Mouse (Mus musculus) T-helper 1 cell (primary cell): ENCODE results near the gene Ryr3.
"Not testable (repeated sequence)": the region's sequence is repeated elsewhere in the genome, so short reads cannot be mapped to it uniquely, and the experiment has no call there.

ENCODE experiments used
- in situ Hi-C: fragments of 300-600 bp; cut with MboI, MseI; formaldehyde crosslinking; loops from one replicate; pipeline ENCODE4 v1.15.1; 2025; ENCODE audit warnings: high pct_unique_total_duplicates

The Ryr3 gene

DNA sequence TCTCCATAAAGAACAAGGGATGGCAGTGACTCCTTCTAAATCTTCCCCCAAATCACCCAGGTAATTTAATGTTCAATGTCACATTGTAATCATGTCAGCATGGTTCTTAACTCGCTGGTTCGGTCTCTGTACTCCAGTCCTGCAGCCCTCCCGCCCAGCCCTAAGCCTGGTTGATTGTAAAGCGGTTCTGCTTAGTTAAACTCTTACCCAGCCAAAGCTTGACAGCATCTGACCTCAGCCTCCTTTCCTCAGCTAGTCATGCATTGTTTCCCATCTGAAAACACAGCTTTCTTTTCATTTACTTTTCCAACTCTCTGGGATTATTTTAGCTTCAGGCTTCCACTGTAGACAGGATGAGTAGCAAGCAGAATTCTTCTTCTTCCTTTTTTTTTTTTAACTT lies 121.7 kb downstream of the Ryr3 start:
- in situ Hi-C loops: no loop called here

DNA sequence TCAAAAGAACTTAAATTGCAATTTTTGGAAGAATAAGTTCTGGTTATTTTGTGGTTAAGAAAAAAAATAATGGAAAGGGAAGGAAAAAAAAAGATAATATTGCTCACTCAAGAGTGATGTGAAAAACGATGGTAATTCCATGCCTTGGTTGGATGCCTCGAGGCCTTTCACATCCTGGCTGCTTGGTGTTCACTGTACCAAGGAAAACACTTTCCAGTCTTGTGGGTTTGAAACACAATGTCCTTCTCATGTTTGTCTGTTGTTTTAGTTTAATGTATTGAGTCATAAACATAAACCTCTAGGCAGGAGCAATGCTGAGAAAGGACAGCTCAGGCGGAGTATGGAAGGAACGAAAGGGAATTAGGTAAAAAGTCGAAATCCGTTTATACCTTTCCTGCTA lies 122.8 kb downstream of the Ryr3 start:
- in situ Hi-C loops: no loop called here

DNA sequence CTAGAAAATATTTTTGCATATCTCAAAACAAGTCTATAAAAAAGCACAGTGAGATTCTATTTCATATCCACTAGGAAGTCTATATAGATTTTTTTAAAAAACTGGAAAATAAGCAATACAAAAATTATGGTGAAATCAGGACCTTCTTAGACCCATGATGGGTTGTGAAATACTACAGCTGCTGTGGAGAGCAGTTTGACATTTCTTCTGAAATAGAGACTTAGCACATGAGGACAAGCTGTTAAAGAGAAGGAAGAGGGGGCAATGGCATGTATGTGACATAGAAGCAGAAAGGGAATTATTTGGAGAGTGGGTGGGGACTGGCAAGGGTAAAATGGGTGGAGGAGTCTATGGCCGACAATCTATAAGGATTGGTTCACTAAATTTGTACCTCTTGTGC lies 124.1 kb downstream of the Ryr3 start:
- in situ Hi-C loops: no loop called here

DNA sequence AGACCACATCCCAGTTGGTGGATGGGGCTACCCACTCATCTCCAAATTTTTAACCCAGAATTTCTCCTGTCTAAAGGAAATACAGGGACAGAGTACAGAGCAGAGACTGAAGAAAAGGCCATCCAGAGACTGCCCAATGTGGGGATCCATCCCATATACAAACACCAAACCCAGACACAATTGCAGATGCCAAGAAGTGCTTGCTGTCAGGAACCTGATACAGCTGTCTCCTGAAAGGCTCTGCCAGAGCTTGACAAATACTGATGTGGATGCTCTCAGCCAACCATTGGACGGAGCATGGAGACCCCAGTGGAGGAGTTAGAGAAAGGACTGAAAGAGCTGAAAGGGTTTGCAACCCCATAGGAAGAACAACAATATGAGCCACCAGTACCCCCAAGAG lies 125.6 kb downstream of the Ryr3 start:
- in situ Hi-C loops: not testable (repeated sequence)

DNA sequence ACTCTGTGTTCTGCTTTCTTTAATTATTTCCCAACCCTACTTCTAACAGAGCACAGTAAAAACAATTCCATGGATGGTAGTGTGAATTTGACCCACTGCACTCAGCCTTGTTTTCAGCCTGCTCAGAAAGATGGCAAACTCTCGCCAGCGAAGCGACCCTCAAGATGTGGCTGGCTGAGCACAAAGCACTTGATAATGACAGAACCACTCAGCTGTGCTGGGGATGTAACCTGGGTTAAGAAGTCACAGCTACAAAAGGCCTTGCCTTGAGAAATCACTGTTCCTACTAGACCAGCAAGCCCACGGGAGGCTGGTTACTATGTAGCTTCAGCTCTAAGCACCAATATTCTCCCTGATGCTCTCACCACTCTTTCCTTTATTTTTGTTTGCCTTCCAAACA lies 140.5 kb downstream of the Ryr3 start:
- in situ Hi-C loops: no loop called here

DNA sequence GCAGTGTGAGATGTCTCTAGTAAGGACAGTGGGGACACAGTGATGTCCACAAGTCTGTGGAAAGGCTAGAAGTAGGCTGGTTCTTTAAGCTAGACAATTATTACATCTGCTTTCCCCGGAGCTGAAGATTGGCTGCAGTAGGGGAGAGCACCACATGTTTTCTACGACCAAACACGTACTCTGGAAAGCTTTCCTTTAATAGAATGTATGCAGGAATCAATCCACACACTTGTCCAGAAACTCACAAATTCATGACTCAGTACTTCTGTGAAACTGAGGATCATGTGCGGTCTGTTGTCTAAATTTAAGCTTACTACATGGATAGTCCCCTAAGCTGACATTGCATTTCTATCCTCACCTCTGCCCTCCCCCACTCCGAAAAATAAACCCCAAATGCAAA lies 157.5 kb downstream of the Ryr3 start:
- in situ Hi-C loops: no loop called here

DNA sequence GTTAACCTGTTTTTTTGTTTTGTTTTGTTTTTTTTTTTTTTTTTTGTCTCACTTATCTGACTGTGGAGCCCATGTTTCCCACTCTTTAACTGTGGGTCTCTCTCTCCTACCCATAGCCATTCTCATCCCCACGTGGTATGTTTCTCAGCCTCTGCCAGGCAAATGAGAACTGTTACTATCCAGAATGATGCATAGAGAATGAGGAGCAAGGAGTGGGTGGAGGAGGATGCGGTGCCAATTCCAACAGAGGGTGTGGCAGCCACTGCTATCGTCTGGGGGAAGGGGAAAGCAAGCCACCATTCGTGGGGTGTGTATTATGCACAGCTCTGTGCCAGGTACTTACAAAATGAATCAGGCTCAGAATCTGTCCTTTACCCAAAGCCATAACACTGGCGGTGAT lies 158.0 kb downstream of the Ryr3 start:
- in situ Hi-C loops: no loop called here

DNA sequence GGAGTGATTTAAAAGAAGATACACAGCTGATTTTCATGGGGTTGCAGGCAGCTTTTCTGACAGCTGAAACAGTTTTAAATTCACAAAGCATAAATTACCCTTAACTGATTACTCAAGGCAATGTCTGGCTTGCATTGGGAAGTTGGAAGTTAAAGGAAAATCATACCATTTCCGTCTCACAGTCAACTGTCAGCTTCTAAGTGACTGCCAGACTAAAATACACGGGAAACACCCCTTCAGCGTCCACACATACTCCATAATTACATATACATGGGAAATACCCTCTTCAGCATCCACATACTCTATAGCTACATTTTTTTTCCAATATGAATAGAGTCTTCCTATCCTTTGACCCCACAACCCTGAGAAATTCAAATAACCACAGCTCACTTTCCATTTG lies 158.8 kb downstream of the Ryr3 start:
- in situ Hi-C loops: no loop called here

DNA sequence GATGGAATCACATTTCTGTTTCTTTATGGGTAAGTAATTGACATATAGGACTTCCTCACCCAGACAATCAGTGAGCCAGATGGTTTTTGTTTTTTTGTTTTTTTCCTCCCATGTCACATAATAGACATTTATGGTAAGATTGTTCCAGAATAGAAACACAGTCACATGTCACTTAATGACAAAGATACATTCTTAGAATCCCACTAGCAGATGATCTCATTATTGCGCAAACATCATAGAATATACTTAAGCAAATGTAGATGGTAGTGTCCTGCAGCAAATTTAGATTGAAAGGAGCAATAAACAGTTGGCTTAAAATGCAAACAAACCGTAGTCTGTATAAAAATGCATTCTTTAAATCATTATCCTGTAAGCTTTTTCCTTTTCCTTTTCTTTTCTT lies 161.3 kb downstream of the Ryr3 start:
- in situ Hi-C loops: no loop called here

DNA sequence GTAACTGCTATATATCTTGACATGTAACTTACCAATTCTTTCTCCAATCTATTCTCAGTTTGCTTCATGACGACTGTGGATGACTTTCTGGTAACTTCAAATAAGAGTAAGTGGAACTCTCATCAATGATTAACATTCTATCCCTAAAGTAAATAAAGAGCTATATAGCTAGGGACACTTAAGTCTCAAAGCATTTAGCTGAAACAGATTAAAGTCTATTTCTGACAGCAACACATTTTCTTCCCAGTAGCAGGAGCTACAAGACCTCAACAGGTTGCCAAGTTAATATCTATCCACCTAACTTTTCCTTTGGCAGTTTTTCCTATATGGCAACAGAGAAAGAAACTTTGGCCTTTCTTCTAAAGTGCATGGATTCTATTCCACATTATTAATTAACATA lies 167.1 kb downstream of the Ryr3 start:
- in situ Hi-C loops: no loop called here

DNA sequence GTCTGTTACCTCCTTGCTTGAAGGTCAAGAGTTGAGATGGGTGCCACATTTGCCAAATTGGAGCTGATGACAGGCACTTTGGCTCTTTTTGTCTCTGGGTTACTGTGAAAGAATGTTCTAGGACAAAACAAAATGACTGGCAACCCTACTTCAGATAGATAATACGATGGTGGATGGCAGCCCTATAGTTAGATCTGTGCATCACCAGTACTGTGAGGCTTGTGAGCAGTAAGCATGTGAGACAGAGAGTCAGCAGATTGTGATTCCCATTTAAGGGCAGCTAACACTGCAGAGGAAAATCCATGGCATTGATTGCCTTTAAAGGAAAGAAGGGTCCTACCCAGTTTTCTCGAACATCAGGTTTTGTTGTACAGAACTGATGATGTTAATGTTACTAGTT lies 180.3 kb downstream of the Ryr3 start:
- in situ Hi-C loops: no loop called here

DNA sequence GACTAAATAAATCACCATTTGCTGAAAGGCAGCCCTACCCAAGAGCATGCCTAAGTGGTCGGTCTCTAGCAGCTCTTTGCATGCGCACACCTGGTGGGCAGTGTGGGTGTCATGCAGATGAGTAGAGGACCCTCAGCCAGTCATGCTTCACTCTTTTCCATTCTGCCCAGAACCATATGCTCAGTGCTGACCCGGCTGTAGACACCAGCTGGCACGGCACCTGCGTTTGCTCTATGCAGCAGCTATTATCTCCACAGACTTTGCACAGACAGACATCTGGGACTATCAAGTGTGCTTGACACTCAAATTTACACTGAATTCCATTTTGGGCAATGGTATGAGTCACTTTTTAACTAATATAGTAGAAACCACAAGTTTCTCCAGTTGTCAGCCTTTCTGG lies 186.2 kb downstream of the Ryr3 start:
- in situ Hi-C loops: no loop called here

DNA sequence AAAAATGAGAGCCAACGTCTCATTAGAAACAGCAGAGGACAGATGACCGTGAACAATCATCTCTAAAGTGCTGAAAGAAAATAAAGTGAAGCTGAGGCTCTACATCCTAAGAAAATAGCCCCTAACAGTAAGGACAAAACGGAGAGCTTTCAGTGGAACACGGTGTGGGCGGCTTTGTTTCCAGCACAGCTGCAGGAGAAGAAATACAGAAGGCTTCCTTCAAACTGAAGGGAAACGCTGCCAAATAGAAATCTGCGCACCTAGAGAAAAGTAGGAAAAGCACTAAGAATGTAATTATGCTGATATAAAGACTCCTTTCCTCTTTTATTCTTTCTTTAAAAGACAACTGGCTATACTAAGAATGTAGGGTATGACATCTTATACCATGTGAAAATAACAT lies 197.0 kb downstream of the Ryr3 start:
- in situ Hi-C loops: no loop called here

DNA sequence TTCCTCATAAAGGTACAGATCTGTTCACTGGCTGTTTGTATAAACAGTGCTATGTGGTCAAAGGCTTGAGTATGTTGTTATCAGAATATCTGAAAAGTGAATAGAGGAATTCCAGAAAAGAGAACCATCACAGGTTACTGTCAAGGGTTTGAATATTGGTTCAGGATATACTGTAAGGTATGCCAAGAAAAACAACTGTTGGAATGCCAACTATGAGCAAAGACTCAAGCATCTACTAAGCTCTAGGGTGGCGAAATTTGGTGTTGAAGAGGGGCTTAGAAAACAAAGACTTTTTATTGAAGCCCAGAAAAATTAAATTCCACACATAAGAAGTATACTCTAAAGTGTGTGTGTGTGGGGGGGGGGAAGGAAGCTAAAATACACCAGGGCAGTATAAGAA lies 198.6 kb downstream of the Ryr3 start:
- in situ Hi-C loops: no loop called here

DNA sequence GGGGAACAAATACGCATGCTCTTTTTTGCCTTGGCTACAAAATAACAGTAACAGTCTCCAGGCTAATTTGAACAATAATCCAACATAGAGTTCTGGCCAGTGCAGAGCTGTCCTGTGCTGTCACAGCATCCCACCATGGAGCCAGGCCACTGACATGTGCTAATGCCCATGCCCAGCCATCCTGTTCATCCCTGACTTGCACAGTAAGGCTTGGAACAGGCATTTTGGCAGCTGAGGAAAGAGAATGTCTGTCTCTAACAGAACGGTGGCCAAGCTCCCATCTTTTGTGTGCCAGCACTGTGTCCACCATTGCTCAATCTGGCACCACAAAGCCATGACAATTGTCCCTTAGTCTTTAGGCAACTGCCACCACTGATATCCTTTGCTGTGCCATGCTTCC lies 200.7 kb downstream of the Ryr3 start:
- in situ Hi-C loops: no loop called here

DNA sequence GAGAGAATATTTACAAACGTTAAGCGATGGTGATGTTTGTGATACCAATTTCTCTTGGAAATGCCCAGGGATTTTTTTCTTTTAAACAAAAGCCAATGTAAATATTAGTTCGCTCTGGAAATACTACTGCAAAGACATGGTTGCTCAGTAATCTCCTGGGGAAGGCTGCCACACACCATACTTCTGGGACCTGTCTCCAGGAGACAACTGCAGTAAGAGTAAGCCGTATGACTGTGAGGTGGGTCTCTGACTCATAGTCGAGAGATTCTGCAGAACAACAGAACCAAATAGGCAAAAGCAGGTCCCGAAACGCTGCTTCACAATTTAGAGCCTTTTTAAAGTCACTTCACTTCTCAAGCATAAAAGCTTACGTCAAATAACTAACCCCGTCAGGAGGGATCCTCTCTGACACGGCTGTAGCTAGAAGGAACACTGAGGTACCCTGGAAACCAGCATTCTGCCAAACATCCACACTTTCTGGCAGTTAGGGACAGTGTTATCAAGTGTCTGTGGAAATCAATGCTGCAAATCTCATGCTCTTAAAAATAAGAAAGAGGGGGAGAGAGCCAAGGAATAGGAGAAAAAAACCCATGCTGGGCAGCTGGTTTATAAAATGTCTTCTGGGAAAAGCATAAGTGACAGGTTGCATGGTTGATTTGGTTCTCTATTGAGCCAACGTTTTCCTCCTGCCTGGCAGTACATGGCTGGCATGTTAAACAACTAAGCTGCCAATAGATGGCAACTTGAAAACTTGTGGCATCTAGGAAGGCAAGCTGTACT lies 207.7 kb downstream of the Ryr3 start:
- in situ Hi-C loops: no loop called here

DNA sequence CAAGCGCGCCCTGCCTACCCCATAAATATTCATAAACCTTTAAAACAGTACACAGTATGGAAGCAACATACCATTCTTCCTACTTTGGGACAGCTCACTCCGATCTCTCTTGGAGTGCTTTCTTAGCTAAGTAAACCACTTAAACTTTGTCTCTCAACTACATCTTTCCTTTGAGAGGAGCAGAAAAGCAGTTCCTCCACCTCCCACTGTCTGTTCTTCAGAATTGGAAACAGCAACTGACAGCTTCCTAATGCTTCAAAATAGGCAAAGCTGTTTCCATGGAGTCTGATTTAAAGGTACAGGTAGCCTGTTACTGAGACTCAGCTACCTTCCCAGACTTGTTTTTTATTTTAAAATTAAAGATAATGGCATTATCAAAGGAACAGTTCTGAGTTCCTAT lies 218.4 kb downstream of the Ryr3 start:
- in situ Hi-C loops: no loop called here

DNA sequence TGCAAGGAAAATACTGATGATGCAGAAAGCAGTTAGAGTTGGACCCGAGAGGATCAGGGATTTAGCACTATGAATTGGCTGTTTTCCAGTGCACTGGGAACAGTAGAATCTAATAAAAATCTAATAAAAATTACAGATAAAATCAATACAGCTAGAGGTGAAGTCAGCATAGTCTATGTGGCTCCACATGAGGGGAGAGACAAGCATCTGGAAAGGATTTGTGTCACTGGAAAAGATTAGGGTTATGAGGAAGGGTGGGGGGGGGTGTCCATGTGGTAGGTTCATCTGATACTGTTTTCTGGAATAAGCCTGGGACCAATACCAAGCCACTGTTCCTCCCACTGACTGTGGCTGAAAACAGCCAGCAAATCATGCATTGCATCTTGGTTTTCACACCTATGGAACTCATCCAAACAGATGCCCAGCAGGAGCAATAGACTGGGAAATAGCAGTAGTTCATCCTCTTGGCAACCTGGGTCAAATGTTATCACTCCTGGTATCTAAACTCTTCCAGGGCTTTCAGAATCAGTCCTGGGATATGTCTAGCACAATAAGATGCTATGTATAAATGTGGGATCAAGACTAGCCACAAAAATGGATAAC lies 233.9 kb downstream of the Ryr3 start:
- in situ Hi-C loops: no loop called here

DNA sequence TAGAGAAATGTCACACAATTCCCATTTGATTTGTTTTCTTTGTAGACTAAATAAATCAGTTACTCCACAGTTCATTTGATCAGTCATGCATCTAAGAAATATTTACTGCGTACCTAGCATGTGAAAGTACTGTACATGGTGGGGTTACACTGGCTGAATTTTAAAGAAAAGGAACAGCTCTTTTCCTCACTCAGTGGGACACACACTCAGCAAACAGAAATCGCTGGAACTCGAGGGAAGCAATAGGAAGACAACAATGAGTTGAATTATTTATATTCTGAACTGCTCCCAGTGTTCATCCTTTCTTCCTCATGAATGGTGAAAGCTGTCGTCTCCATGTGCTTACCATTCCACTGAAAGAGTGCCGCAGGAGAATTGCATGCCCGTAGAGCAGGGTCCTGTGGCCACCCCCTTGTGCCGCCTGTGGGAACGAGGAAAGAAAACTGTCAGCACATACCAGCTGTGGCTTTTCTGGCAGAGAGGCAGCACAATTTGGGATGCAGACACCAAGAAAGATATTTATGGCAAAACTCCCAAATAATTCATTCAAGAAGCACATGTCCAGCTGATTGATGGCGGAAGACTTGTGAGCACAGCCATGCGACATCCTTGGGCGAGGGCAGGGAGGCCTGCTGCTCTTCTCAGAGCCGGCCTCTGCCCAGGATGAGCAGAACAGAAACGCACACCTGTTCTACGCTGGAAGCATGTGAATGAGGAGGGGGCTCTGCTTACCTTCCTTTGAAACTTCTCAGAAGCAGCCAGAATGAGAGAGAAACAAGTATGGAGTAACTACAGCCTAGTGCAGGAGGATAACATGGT lies 249.9 kb downstream of the Ryr3 start:
- in situ Hi-C loops: no loop called here

DNA sequence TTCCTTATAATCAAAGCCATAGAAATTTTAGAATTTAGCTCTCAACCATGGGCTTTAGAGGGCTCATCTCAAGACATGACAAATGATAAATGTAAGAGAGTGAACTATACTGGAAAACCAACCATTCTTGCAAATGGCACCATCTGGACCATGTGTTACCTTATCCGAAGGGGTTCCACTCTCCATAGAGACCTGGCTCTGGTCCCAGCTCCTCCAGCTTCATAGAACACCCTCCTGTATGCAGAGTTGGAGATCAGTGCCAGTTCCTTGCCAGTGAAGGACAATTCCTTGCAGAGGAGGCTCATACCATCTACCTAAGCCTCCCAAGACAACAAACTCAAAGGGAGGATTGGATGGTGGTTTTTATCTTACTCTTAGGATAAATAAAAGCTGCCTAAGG lies 268.0 kb downstream of the Ryr3 start:
- in situ Hi-C loops: no loop called here

DNA sequence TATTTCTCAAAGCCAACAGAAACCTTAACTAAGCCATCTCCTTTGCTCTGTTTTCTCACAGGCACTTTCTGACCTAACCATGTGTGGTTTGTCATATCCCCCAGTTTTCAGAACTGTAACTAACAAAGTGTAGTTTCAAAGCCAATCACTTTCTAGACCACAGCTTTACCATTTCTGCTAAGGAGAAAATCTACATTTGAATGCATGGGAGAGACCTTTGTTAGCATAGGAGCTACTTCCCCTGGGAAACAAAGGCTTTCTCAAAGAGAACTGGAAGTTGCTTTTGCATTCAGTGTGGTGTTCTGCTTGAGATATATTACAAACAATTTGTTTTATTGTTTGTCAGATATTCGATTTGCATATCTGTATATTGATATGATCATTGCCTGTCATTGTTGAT lies 285.1 kb downstream of the Ryr3 start:
- in situ Hi-C loops: no loop called here

DNA sequence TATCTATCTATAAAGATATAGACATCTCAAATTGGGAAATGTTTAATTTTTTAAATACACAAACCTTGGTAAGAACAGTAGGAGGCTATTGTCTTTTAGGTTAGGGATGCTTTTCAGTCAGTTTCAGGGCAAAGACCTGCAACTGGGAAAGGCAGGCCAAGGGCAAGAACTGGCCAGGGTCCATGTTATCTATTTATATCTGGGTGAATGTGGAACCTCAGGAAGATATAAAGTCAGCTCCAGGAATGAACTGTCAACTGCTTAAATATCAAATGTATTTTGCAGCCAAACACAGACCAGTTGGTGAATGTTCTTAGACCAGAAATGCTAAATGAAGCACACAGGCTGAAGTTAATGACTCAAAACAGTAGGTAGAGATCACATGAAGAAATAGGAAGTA lies 303.1 kb downstream of the Ryr3 start:
- in situ Hi-C loops: no loop called here

DNA sequence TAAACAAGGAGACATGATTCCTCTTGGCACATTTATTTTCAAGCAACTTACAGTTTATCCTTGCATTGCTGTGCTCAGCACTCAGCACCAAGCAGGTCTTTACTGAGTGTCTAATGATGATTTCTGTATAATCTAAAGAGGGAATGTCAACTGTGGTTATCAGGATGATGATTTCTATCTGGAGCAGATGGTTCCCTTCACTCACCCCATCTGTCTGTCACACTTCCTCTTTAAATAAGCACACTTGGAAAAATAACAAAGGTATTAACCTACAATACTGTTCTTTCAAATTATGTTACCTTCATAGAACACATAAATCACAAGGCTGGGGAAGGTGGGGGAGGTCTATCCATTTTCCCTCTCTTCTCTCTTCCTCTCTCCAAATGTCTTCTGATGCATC lies 304.3 kb downstream of the Ryr3 start:
- in situ Hi-C loops: no loop called here
